Mouse (Mus musculus) kidney, postnatal 10 days (tissue): Measurements from ENCODE around the gene Miga1.

Experiments
- DNase-seq: peaks from one replicate; pipeline ENCODE4 v3.0.0; 2021; ENCODE audit warnings: mixed read lengths

The Miga1 gene

DNA sequence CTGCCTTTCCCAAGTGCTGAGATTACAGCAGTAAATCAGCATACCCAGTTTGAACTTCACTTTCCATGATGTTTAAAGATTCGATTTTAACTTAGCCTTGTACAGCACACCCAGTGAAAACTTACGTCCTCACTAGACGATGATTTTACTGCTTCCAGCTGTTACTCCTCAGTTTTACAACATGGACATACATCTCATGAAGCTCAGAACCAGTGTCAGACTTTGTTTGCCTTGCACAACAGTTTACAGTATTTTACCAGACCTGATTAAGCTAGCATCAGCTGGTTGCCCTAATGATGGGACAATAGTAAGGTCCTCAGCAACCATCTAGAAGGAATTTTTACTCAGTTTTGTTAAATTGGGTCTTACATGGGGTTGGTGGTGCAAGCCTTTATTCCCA lies 99.1 kb downstream of the Miga1 start:
- DNase-seq: no peak

DNA sequence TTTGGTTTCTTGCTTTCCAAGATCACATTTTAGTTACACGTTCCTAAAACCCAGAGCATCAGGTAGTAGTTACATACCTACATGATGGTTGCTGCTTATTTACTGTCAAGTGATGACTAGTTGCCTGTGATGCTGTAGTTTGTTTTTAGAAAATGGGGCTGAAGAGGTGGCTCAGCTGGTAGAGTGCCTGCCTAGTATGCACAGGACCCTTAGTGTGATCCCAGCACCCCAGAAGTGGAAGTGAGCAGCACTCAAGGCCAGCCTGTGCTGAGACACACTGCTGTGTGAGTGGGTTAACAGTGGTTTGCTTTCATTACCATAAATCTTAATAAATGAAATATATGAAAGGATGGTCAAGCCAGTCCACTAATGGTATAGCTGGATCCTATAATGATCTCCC lies 100.6 kb downstream of the Miga1 start:
- no peak for DNase-seq

- DNase-seq: no peak
These were observed 101.4 kb downstream of the Miga1 start for GRCm38 (mm10) chr3:152238836-152239235.

DNA sequence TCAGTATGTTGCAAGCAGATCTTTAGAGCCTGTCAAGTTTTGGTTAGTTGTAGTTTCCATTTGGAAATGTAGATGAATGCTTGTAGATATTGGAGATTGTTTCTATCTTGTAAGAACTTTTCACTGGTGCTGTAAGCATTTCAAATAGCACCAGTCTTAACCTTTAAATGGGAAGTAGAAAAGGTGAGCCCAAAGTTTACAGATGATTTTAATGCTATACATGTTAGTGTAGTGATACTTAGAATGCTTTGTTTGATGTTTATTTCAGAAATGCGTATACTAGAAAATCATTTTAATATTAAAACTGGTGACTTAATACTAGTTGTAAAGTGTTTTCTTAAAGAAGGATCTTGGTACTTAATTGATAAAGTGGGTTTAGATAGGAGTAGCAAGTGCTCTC lies 104.4 kb downstream of the Miga1 start:
- no peak for DNase-seq

DNA sequence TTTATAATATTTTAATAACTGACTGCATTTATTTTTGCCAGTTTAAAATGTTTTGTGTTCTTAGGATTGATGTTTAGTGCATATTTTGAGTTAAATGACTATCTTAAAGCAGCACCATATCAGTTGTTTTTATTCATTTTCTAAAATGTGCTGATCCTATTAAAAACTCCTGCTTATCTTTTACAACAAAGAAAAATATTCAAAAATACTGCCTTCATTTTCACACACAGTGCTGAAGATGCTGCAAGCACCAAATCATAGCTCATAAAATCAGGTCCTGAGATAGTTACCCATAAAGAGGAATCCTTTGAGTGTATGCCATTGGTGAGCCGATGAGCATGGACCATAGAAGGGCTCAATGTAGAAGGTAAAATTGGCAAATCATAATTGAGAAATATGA lies 105.0 kb downstream of the Miga1 start:
- DNase-seq: no peak

GRCm38 (mm10) chr3:152231333-152232100 lies 108.7 kb downstream of the Miga1 start:
- peak; percentile 16 for DNase-seq

DNA sequence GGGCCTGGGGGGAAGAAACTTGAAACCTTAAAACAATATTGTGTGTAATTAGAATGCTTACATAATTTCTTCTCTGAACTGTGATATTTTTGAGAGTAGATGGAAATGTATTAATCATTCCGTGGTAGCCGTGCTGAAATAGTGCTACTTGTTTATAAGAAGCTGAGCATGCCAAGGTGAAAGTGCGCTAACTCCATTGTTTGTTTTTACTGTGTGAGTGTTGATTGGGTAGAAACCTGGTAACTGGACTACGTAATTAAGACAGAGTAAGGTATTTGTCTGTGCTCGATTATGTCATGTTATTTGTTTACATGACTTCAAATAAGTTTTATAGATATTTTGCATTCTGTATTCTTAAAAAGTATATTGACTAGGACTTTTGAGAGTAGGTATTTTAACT lies 110.9 kb downstream of the Miga1 start:
- DNase-seq: no peak

DNA sequence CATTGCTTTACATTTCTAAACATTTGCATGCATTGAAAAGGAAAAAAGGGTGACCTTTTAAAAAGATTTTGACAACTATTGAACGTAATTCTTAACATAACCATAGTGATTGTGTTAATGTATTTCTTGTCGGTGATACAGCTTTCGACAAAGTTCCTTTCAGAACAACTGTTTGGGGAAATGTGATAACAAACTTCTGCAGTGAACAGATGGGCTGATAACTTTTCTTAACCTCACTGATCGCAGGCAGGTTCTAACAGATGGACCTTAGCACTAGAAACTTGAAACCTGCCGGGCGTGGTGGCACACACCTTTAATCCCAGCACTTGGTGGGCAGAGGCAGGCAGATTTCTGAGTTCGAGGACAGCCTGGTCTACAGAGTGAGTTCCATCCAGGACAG lies 111.4 kb downstream of the Miga1 start:
- DNase-seq: no peak

DNA sequence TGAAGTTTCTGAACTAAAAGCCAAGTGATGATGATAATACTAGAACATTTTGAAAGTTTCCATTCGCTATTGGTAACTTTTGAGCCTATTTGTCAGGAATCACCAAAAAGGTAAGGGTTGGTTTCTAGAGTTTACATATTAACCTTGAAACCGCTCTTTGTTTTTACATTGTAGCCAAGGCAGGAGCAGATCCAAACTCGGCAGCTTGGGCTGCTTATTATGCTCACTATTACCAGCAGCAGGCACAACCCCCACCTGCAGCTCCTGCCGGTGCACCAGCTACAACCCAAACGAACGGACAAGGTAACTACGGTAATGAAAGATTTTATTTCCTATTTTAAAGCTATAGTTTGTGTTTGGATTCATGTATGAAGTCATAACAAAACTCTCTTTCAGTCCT lies 114.3 kb downstream of the Miga1 start:
- DNase-seq: no peak

DNA sequence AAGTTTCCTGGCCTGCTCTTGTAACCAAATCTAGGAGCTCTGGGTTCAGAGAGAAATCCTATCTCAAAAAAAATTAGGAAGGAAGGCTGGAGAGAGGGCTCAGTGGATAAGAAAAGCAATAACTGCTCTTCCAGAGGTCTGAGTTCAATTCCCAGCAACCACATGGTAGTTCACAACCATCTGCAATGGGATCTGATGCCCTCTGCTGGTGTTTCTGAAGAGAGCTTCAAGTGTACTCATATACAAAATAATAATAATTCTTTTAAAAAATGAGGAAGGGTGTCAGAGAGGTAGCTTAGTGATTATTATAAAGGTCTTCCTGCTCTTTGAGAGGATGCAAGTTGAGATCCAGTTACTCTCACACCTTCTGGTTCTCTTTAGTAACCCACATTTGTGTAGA lies 115.3 kb downstream of the Miga1 start:
- DNase-seq: no peak
